Mouse (Mus musculus) bone marrow, adult 2 months (tissue): ENCODE data around the gene Bco2. TPM values are rescaled to one million over a fixed set of nuclear protein-coding genes. Genes with fewer than 3 reads are reported as not detected.

Experiments used
- H3K27ac ChIP-seq: fragments of 200-500 bp; 2 replicates; pipeline ENCODE4 v1.5.1; 2012; ENCODE audit warnings: low read depth, mild to moderate bottlenecking, control low read depth, inconsistent platforms, low read length; ENCODE audit not compliant: control insufficient read depth, poor library complexity, insufficient read depth
- H3K4me1 ChIP-seq: fragments of 200-500 bp; 2 replicates; pipeline ENCODE4 v1.6.1; 2011; ENCODE audit warnings: low read length; ENCODE audit not compliant: control insufficient read depth, insufficient read depth
- H3K4me3 ChIP-seq: fragments of 200-500 bp; replicated peaks from 2 replicates; pipeline ENCODE3; 2011; ENCODE audit warnings: mild to moderate bottlenecking, low read depth, low read length, control low read depth; ENCODE audit not compliant: control insufficient read depth
- CTCF ChIP-seq: fragments of 200-500 bp; IDR thresholded peaks from 2 replicates; pipeline ENCODE4 v1.5.1; 2011; ENCODE audit warnings: low read length, control low read depth; ENCODE audit not compliant: control insufficient read depth, insufficient read depth
- POLR2A ChIP-seq: fragments of 200-500 bp; IDR thresholded peaks from 2 replicates; pipeline ENCODE4 v1.6.1; 2011; ENCODE audit warnings: low read depth, mild to moderate bottlenecking, control low read depth, low read length, borderline replicate concordance; ENCODE audit not compliant: control insufficient read depth
- WGBS: fragments of 180-500 bp; shearing (Covaris S2); methylation state at CpG from one replicate; pipeline ENCODE4 v1.1.7; 2018; 5-methylcytosine and 5-hydroxymethylcytosine counted together
- polyA plus RNA-seq: library from polyadenylated mRNA; stranded (reverse); fragments of >200 nt; gene quantifications from 2 replicates; pipeline ENCODE4 v1.2.4, GENCODE M21; 2011; ENCODE audit warnings: low replicate concordance; ENCODE audit not compliant: missing spikeins, insufficient read depth, insufficient read length

The Bco2 gene
- polyA plus RNA-seq, 1 experiment, result 1.9 TPM

- H3K4me3 ChIP-seq, result no peak overlapping the region
- WGBS, result 68% methylated on average over 3 of the region's 3 CpGs
- H3K4me1 ChIP-seq, result peaks cover 3% of the 10 kb centered on the region
- TF ChIP-seq CTCF (peak; percentile 67), POLR2A (no peak)
- H3K27ac ChIP-seq, result no peak overlapping the region; the same call in 1 of the 2 replicates
Observed at GRCm38 (mm10) chr9:50593544-50593943, 38.6 kb upstream of the Bco2 start.

- no peak for TF ChIP-seq POLR2A
- no peak for TF ChIP-seq CTCF
- H3K4me3 ChIP-seq, result no peak overlapping the region
- H3K4me1 ChIP-seq, result peaks cover 3% of the 10 kb centered on the region
- no peak overlapping the region; the same call in 1 of the 2 replicates for H3K27ac ChIP-seq
- 51% methylated on average over 9 of the region's 9 CpGs for WGBS
Observed at GRCm38 (mm10) chr9:50592955-50593354, 38.0 kb upstream of the Bco2 start.

- 32% methylated on average over 10 of the region's 10 CpGs for WGBS
- Histone ChIP-seq H3K27ac (peak overlapping the region; percentile 76), H3K4me1 (peaks cover 3% of the 10 kb centered on the region), H3K4me3 (peak overlapping the region; percentile 4)
- TF ChIP-seq CTCF (no peak), POLR2A (no peak)
Observed at GRCm38 (mm10) chr9:50590856-50591518, 36.0 kb upstream of the Bco2 start.

DNA sequence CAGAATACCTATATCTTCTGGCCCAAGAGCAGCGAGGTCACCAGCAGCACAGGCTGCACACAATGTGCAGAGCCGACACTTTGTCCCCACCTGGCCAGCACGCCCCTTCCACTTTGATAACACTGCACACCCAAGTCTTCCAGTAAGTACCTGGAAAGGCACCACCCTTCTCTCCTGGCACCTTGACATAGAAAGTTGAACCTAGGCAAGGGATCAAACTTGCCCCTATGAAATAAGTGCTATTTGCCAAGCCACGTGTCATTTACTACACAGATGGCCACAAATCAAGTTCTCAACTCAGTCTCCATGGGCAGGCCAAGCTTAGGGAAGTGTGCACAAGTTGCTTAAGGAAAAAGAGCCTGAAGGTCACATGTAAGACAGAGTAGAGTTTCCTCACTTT lies 32.0 kb upstream of the Bco2 start:
- no peak for TF ChIP-seq CTCF
- no peak for TF ChIP-seq POLR2A
- Histone ChIP-seq H3K27ac (no peak overlapping the region), H3K4me3 (no peak overlapping the region), H3K4me1 (peaks cover 3% of the 10 kb centered on the region)
- 63% methylated on average over 4 of the region's 4 CpGs for WGBS

DNA sequence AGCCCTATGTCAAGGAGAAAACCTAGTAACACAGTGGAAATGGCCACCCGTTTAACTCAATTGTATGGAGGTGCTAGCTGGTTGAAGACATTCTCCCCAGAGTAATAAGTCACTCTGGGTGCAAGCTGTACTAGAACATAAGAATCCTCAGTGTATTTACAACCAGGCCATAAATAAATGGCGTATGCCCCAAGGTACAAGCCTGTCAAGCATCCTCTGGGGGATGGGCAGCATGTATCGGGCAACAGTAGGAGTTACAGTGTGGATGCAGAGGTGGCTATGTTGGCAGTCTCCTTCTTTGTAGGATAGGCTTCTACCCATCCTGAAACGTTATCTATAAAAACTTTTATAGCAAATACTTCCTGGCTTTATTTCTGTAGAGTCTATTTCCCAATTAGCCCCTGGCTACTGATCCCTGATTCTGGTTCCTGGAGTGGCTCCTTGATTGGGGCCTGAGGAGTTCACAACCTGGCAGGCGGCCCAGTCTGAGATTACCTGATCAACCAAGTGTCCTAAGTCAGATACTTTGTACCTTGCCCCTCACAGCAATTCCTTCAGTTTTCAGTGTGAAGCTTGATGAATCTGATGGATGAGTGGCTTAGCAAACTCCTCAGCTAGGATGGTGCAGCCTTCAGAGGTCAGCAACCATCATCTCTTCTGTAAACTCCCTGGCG lies 30.3 kb upstream of the Bco2 start:
- 80% methylated on average over 6 of the region's 6 CpGs for WGBS
- Histone ChIP-seq H3K27ac (no peak overlapping the region), H3K4me1 (no peaks in the 10 kb centered on the region; the same call in 1 of the 2 replicates), H3K4me3 (no peak overlapping the region)
- TF ChIP-seq POLR2A, result no peak
- no peak for TF ChIP-seq CTCF

DNA sequence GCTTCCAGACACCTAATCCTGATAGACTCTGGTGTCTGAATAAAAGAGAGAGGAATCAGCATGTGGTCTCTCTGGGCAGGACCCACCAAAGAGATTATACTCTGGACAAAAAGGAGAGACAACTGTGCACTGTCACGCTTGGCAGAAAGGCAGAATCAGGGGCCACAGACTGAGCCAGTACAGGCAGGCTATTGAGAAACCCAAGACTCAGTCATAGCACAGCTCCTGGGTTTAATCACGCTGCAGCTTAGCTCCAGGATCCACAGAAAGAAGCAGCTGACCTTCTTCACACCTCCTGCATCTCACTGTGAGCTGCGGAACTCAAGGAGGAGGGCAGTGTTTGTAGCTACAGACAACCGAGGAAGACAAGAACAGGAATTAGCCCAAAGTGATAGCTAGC lies 25.4 kb upstream of the Bco2 start:
- Histone ChIP-seq H3K27ac (no peak overlapping the region), H3K4me3 (no peak overlapping the region), H3K4me1 (no peaks in the 10 kb centered on the region)
- 82% methylated on average over 4 of the region's 4 CpGs for WGBS
- no peak for TF ChIP-seq POLR2A
- TF ChIP-seq CTCF, result no peak

DNA sequence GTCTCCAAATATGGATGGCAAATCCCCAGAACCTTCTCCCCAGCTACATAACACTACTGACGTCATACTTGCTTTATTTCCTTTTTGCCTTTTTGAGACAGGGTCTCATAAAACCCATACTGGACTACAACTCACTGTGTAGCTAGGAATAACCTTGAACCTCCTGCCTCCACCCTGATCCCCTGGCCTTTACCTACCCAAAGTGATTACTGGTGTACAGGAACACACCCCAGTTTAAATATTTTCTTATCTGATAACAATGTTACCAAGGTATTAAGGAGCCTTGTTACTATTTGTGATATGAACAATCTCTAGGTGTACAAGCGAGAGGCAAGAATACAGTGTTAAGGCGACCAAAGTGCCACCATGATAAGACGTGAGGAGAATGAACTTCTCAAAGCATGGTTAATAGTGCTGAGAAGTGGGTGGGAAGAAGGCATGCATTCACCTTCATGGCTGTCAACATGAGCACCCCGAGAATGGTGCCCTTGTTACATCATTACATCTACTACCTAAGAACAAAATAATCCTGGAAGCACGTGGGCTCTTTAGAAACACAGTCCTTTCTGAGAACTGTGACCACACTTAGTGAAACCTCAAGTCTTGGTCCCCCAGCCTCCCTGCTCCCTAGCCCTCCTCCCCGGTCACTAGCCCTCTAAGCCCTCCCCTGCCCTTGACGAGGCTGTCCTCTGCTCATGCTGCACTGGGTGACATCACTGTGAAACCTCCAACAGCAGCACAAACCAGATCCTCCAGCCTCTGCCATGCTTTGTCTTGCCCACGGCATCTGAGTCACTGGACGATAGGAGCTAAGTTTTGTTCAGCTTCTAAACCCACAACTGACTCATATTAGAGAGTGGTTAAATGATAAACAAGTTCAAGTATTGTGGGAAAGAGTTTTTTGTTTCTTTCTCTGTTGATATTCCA lies 14.9 kb upstream of the Bco2 start:
- no peak overlapping the region for H3K4me3 ChIP-seq
- TF ChIP-seq POLR2A, result no peak
- TF ChIP-seq CTCF, result no peak
- no peaks in the 10 kb centered on the region for H3K4me1 ChIP-seq
- WGBS, result 77% methylated on average over 10 of the region's 10 CpGs
- H3K27ac ChIP-seq, result no peak overlapping the region

DNA sequence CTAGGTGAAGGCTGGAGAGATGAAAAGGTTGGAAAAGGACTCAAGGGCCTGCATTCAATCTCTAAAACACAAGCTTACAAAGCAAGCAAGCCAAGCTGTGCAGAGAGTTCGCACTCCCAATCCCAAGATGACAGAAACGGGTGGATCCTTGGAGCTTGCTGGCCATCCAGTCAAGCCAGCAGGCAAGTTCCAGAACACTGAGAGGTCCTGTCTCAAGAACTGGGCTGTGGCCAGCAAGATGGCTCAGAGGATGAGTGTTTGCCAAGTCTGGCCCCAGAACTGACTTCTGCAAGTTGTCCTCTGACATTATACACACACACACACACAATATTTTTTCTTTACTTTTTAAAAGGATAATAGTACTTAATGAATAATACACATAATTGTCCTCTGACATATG lies 12.9 kb upstream of the Bco2 start:
- Histone ChIP-seq H3K4me1 (no peaks in the 10 kb centered on the region), H3K4me3 (no peak overlapping the region), H3K27ac (no peak overlapping the region)
- no peak for TF ChIP-seq CTCF
- no peak for TF ChIP-seq POLR2A
- WGBS, result 85% methylated on average over 2 of the region's 2 CpGs
